Mouse (Mus musculus) embryonic facial prominence, embryonic 10.5 days (tissue): ENCODE measurements around the gene Fads3. TPM values are rescaled to one million over a fixed set of nuclear protein-coding genes. Genes with fewer than 3 reads are reported as not detected.

Source experiments
- DNase-seq: peaks from one replicate; pipeline ENCODE4 v3.0.0-alpha.2; 2017; ENCODE audit warnings: low spot score
- H3K27ac ChIP-seq: fragments of 300-500 bp; sonication (generic); replicated peaks from 2 replicates; pipeline ENCODE4 v1.5.1; 2016; ENCODE audit warnings: mild to moderate bottlenecking
- H3K27me3 ChIP-seq: fragments of 300-500 bp; sonication (generic); replicated peaks from 2 replicates; pipeline ENCODE4 v1.6.1; 2016; ENCODE audit warnings: low read depth, mild to moderate bottlenecking; ENCODE audit not compliant: poor library complexity, severe bottlenecking
- H3K36me3 ChIP-seq: fragments of 300-500 bp; sonication (generic); replicated peaks from 2 replicates; pipeline ENCODE4 v1.6.1; 2016; ENCODE audit warnings: mild to moderate bottlenecking, moderate library complexity
- H3K4me1 ChIP-seq: fragments of 300-500 bp; sonication (generic); 2 replicates; pipeline ENCODE4 v1.6.1; 2016
- H3K4me3 ChIP-seq: fragments of 300-500 bp; sonication (generic); 2 replicates; pipeline ENCODE4 v1.5.1; 2016; ENCODE audit warnings: mild to moderate bottlenecking, moderate library complexity
- H3K9me3 ChIP-seq: fragments of 300-500 bp; sonication (generic); 2 replicates; pipeline ENCODE4 v1.6.1; 2016; ENCODE audit warnings: mild to moderate bottlenecking
- WGBS: fragments of 180-500 bp; shearing (Covaris S2); methylation state at CpG from one replicate; pipeline ENCODE4 v1.1.7; 2016; 5-methylcytosine and 5-hydroxymethylcytosine counted together
- polyA plus RNA-seq: library from polyadenylated mRNA; unstranded; fragments of >200 nt; fragmentation: Nextera tagmentation; extraction: Ambion mirVana; gene quantifications from 2 replicates; pipeline ENCODE4 v1.2.1, GENCODE M21; 2016

Fads3 gene
- polyA plus RNA-seq, 1 experiment from 2014 or later: 4.3 TPM

- Histone ChIP-seq H3K4me1 (peaks cover 13% of the 10 kb centered on the region; the same call in 1 of the 2 replicates), H3K36me3 (peaks cover 30% of the 10 kb centered on the region), H3K9me3 (no peaks in the 10 kb centered on the region), H3K27ac (no peak overlapping the region), H3K4me3 (no peak overlapping the region), H3K27me3 (no peaks in the 10 kb centered on the region)
- 74% methylated on average over 11 of the region's 11 CpGs for WGBS
- DNase-seq: no peak
Measured at GRCm38 (mm10) chr19:10057486-10058351, 16.4 kb downstream of the Fads3 start.

GRCm38 (mm10) chr19:10058352-10058825, 17.0 kb downstream of the Fads3 start:
- H3K27me3 ChIP-seq: no peaks in the 10 kb centered on the region
- no peak overlapping the region for H3K27ac ChIP-seq
- WGBS: 94% methylated on average over 1 of the region's 1 CpGs
- H3K36me3 ChIP-seq: peaks cover 36% of the 10 kb centered on the region
- no peak for DNase-seq
- no peak overlapping the region for H3K4me3 ChIP-seq
- H3K9me3 ChIP-seq: no peaks in the 10 kb centered on the region
- peaks cover 13% of the 10 kb centered on the region; the same call in 1 of the 2 replicates for H3K4me1 ChIP-seq

GRCm38 (mm10) chr19:10058876-10059427, 17.6 kb downstream of the Fads3 start:
- Histone ChIP-seq H3K36me3 (peaks cover 42% of the 10 kb centered on the region), H3K4me3 (no peak overlapping the region), H3K9me3 (no peaks in the 10 kb centered on the region), H3K27ac (no peak overlapping the region), H3K27me3 (no peaks in the 10 kb centered on the region), H3K4me1 (peaks cover 13% of the 10 kb centered on the region; the same call in 1 of the 2 replicates)
- WGBS: 53% methylated on average over 9 of the region's 9 CpGs
- DNase-seq: no peak

- peaks cover 13% of the 10 kb centered on the region; the same call in 1 of the 2 replicates for H3K4me1 ChIP-seq
- WGBS: 63% methylated on average over 10 of the region's 10 CpGs
- no peak overlapping the region for H3K27ac ChIP-seq
- no peaks in the 10 kb centered on the region for H3K27me3 ChIP-seq
- 0 out of 2 replicates have a peak overlapping the region, but pooled peaks have one; percentile 8 for H3K4me3 ChIP-seq
- no peaks in the 10 kb centered on the region for H3K9me3 ChIP-seq
- peaks cover 47% of the 10 kb centered on the region for H3K36me3 ChIP-seq
- DNase-seq: peak; percentile 64
Measured at GRCm38 (mm10) chr19:10059911-10060567, 18.7 kb downstream of the Fads3 start.

GRCm38 (mm10) chr19:10060783-10061590, 19.6 kb downstream of the Fads3 start:
- DNase-seq: no peak
- WGBS: 66% methylated on average over 8 of the region's 8 CpGs
- Histone ChIP-seq H3K9me3 (no peaks in the 10 kb centered on the region), H3K27me3 (no peaks in the 10 kb centered on the region), H3K4me1 (peaks cover 13% of the 10 kb centered on the region; the same call in 1 of the 2 replicates), H3K27ac (no peak overlapping the region; the same call in 1 of the 2 replicates), H3K4me3 (no peak overlapping the region), H3K36me3 (peaks cover 56% of the 10 kb centered on the region)

GRCm38 (mm10) chr19:10061624-10062023, 20.3 kb downstream of the Fads3 start:
- Histone ChIP-seq H3K9me3 (no peaks in the 10 kb centered on the region), H3K4me1 (peaks cover 13% of the 10 kb centered on the region; the same call in 1 of the 2 replicates), H3K36me3 (peaks cover 63% of the 10 kb centered on the region), H3K27ac (no peak overlapping the region), H3K27me3 (no peaks in the 10 kb centered on the region), H3K4me3 (no peak overlapping the region)
- WGBS: 89% methylated on average over 2 of the region's 2 CpGs
- DNase-seq: no peak

GRCm38 (mm10) chr19:10062292-10062691, 20.9 kb downstream of the Fads3 start:
- peaks cover 69% of the 10 kb centered on the region for H3K36me3 ChIP-seq
- H3K9me3 ChIP-seq: no peaks in the 10 kb centered on the region
- H3K27ac ChIP-seq: no peak overlapping the region
- peaks cover 13% of the 10 kb centered on the region; the same call in 1 of the 2 replicates for H3K4me1 ChIP-seq
- no peaks in the 10 kb centered on the region for H3K27me3 ChIP-seq
- no peak overlapping the region for H3K4me3 ChIP-seq
- whole genome bisulfite sequencing: 90% methylated on average over 8 of the region's 8 CpGs
- no peak for DNase-seq

GRCm38 (mm10) chr19:10062862-10063261, 21.5 kb downstream of the Fads3 start:
- peaks cover 75% of the 10 kb centered on the region for H3K36me3 ChIP-seq

GRCm38 (mm10) chr19:10064173-10065012, 23.0 kb downstream of the Fads3 start:
- H3K9me3 ChIP-seq: no peaks in the 10 kb centered on the region
- peaks cover 13% of the 10 kb centered on the region; the same call in 1 of the 2 replicates for H3K4me1 ChIP-seq
- H3K4me3 ChIP-seq: no peak overlapping the region
- no peak overlapping the region for H3K27ac ChIP-seq
- WGBS: 90% methylated on average over 10 of the region's 10 CpGs
- DNase-seq: no peak
- H3K36me3 ChIP-seq: peaks cover 90% of the 10 kb centered on the region
- no peaks in the 10 kb centered on the region for H3K27me3 ChIP-seq

More at GRCm38 (mm10) chr19:10062862-10063261, 21.5 kb downstream of the Fads3 start:
- no peak for DNase-seq
- H3K9me3 ChIP-seq: no peaks in the 10 kb centered on the region
- peaks cover 13% of the 10 kb centered on the region; the same call in 1 of the 2 replicates for H3K4me1 ChIP-seq
- H3K27ac ChIP-seq: no peak overlapping the region
- no peaks in the 10 kb centered on the region for H3K27me3 ChIP-seq
- no peak overlapping the region for H3K4me3 ChIP-seq
- WGBS: 90% methylated on average over 5 of the region's 5 CpGs

- 90% methylated on average over 5 of the region's 5 CpGs for WGBS
- H3K4me3 ChIP-seq: no peak overlapping the region
- H3K36me3 ChIP-seq: peaks cover 100% of the 10 kb centered on the region
- peaks cover 6% of the 10 kb centered on the region; the same call in 1 of the 2 replicates for H3K4me1 ChIP-seq
- no peak for DNase-seq
- no peaks in the 10 kb centered on the region for H3K27me3 ChIP-seq
- no peaks in the 10 kb centered on the region for H3K9me3 ChIP-seq
- H3K27ac ChIP-seq: no peak overlapping the region
Measured at GRCm38 (mm10) chr19:10065465-10066188, 24.3 kb downstream of the Fads3 start.

- WGBS: 93% methylated on average over 4 of the region's 4 CpGs
- H3K36me3 ChIP-seq: peaks cover 100% of the 10 kb centered on the region
- H3K4me3 ChIP-seq: no peak overlapping the region
- H3K27me3 ChIP-seq: no peaks in the 10 kb centered on the region
- no peak for DNase-seq
- H3K4me1 ChIP-seq: 0 out of 2 replicates have a peak, but pooled peaks cover 2% of the 10 kb centered on the region
- no peak overlapping the region for H3K27ac ChIP-seq
- H3K9me3 ChIP-seq: no peaks in the 10 kb centered on the region
Measured at GRCm38 (mm10) chr19:10066189-10066500, 24.8 kb downstream of the Fads3 start.
